Mouse (Mus musculus) T-cell, adult 66 days (primary cell): Measurements from ENCODE around the gene Pilrb1. TPM values are rescaled to one million over a fixed set of nuclear protein-coding genes. Genes with fewer than 3 reads are reported as not detected.

Source experiments
- total RNA-seq, 2 experiments: library from RNA; stranded (reverse); gene quantifications; 3 replicates in 1 of 2; 4 replicates in 1 of 2; pipeline ENCODE4 v1.2.4; 2023

Gene Pilrb1
- total RNA-seq = 1 to 10 TPM; 1.7 to 2.7 TPM

DNA sequence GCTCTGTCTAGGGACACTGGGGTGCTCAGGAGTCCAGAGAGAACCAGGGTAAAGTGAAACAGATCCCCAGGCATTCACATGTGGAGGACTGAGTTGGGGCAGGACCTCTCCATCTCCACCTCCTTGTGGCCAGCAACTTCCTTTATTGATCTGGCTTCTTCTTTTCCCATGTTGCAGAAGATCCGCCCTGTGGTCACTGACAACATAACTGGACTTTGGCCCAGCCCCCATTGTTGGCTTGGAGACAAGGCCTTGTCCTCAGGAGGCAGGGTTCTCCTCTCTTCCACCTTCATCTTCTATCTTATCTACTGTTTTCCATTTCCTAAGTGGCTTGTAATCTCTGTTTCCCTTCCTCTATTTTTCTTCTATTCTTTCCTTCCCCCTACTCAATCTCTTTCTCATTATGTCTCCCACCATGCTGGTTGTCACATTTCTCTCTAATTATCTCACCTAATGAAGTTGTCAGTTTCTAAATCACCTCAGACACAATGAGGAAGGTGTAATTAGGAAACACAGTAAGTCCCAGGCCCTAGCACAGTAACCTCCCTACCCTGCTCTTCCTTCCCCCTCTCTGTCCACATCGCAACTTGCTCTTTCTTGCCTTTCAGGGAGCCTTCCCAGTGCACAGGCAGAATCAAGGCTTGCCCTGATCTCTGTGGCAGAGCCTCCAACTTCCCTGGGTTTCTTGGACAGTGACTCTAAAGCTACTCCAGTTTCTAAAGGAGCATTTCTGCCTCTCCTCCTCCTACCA, at the start of gene Pilrb1:
Gene Pilrb1 (minus strand): TSS at position 147 of the 751 bp plus-strand sequence.

GRCm38 (mm10) chr5:137871644-137872380, 13.9 kb upstream of the Pilrb1 start, which contains the start of gene Pilrb2:
Gene Pilrb2, minus strand, starts transcription at chr5:137871815.

GRCm38 (mm10) chr5:137835966-137836520, 21.9 kb downstream of the Pilrb1 start, which contains the start of gene Pilra:
Gene Pilra, minus strand, starts transcription at chr5:137836281.

Other genes starting within 250 kb of the Pilrb1 start
- gene Pcolce, start 244.3 kb downstream of the Pilrb1 start, total RNA-seq = under 1 TPM; 0.47 to 0.93 TPM
- under 1 TPM in 1 of 2 experiments, not detected in 1; 0.50 TPM for gene Fbxo24, start 229.1 kb downstream of the Pilrb1 start, total RNA-seq
- 100 to 1,000 TPM; 189 to 193 TPM for gene Lrch4, start 229.0 kb downstream of the Pilrb1 start, total RNA-seq
- 10 to 100 TPM; 61.4 to 68.4 TPM for gene Gm20605, start 228.9 kb downstream of the Pilrb1 start, total RNA-seq
- gene Sap25, start 216.8 kb downstream of the Pilrb1 start, total RNA-seq = 100 to 1,000 TPM in 1 of 2 experiments, 10 to 100 TPM in 1; 98.4 to 116 TPM
- 1 to 10 TPM in 1 of 2 experiments, under 1 TPM in 1; 0.58 to 1.2 TPM for gene Irs3, start 212.4 kb downstream of the Pilrb1 start, total RNA-seq
- 10 to 100 TPM; 24.7 to 27.5 TPM for gene Agfg2, start 173.4 kb downstream of the Pilrb1 start, total RNA-seq
- 1 to 10 TPM; 2.1 to 2.3 TPM for gene Nyap1, start 116.5 kb downstream of the Pilrb1 start, total RNA-seq
- gene Tsc22d4, start 112.4 kb downstream of the Pilrb1 start, total RNA-seq = 100 to 1,000 TPM; 231 to 235 TPM
- 10 to 100 TPM; 23.2 to 26.0 TPM for gene Ppp1r35, start 79.3 kb downstream of the Pilrb1 start, total RNA-seq
- gene Mepce, start 70.5 kb downstream of the Pilrb1 start, total RNA-seq = 100 to 1,000 TPM; 120 to 126 TPM
- gene Zcwpw1, start 70.3 kb downstream of the Pilrb1 start, total RNA-seq = 10 to 100 TPM; 19.2 to 22.2 TPM
- gene Pilra, start 21.8 kb downstream of the Pilrb1 start, total RNA-seq = 1 to 10 TPM; 3.2 to 3.3 TPM
- gene Pilrb2, start 13.7 kb upstream of the Pilrb1 start, total RNA-seq = 1 to 10 TPM in 1 of 2 experiments, not detected in 1; 2.4 TPM
- gene Cyp3a13, start 63.5 kb upstream of the Pilrb1 start, total RNA-seq = not detected
- gene Gjc3, start 105.0 kb upstream of the Pilrb1 start, total RNA-seq = not detected
- gene Azgp1, start 123.4 kb upstream of the Pilrb1 start, total RNA-seq = not detected
- gene Smok3a, start 163.2 kb upstream of the Pilrb1 start, total RNA-seq = not detected
- gene Smok3b, start 163.3 kb upstream of the Pilrb1 start, total RNA-seq = not detected
- gene Smok3c, start 195.1 kb upstream of the Pilrb1 start, total RNA-seq = not detected
- gene Zkscan1, start 227.0 kb upstream of the Pilrb1 start, total RNA-seq = 10 to 100 TPM; 22.9 to 24.4 TPM